8 mouse cellular contexts compared by ENCODE assay signal in the genomic region with DNA sequence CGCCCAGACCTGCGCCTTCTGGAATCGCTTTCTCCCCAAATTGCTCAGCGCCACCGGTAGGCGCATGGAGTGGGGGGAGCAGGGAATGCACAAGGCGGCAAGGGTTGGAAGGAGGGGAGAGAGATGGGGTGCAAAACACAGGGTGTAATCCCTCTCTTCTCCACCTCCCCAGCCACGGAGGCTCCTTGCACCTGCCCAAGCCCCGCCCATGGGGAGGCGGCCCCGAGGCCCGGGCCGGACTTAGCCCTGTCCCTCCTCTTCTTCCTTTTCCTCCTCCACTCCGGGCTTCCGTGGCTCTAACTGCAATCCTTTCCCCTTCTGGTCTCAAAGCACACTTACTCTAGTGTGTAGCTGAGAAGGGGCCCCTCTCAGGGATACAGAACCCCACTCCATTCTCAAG. TPM values are rescaled to one million over a fixed set of nuclear protein-coding genes. Genes with fewer than 3 reads are reported as not detected.
A peak's percentile ranks its signal among the peaks of the same experiment; 100 is the strongest.
DNase-seq lines count a peak whose midpoint lies in the region; ATAC-seq and TF ChIP-seq lines count a peak whose summit lies in the region.

No protein-coding gene starts in this region.

- H3K4me2 ChIP-seq in midbrain, embryonic 16.5 days (ENCODE audit: low read length) = peak overlapping the region; percentile 95

- H3K4me1 ChIP-seq in embryonic facial prominence, embryonic 10.5 days = peaks cover 47% of the 10 kb centered on the region
- no peaks in the 10 kb centered on the region for H3K4me1 ChIP-seq in heart, adult 2 months (ENCODE audit: control insufficient read depth, insufficient read depth, low read length)
- H3K4me1 ChIP-seq in kidney, adult 2 months (ENCODE audit: control insufficient read depth, insufficient read depth, low read length) = no peaks in the 10 kb centered on the region; the same call in 1 of the 2 replicates
- H3K4me1 ChIP-seq in midbrain, embryonic 16.5 days (ENCODE audit: control insufficient read depth, insufficient read depth, low read length) = peaks cover 18% of the 10 kb centered on the region

- peak overlapping the region; percentile 64 for H3K4me3 ChIP-seq in embryonic facial prominence, embryonic 10.5 days
- peak overlapping the region; percentile 65 for H3K4me3 ChIP-seq in heart, adult 2 months
- H3K4me3 ChIP-seq in kidney, adult 2 months (ENCODE audit: insufficient read depth, low read depth, low read length) = peak overlapping the region; percentile 79
- peak overlapping the region; percentile 55 for H3K4me3 ChIP-seq in midbrain, embryonic 16.5 days (ENCODE audit: low read depth, low read length)

- H3K79me2 ChIP-seq in heart, adult 2 months (replicated peaks; ENCODE audit: control insufficient read depth, insufficient read depth, low read length) = no peaks in the 10 kb centered on the region

- peaks cover 37% of the 10 kb centered on the region for H3K36me3 ChIP-seq in embryonic facial prominence, embryonic 10.5 days (replicated peaks)
- no peaks in the 10 kb centered on the region for H3K36me3 ChIP-seq in heart, adult 2 months (ENCODE audit: control insufficient read depth, insufficient read depth, low read length)
- H3K36me3 ChIP-seq in kidney, adult 2 months (ENCODE audit: control insufficient read depth, insufficient read depth, low read length) = no peaks in the 10 kb centered on the region
- peaks cover 22% of the 10 kb centered on the region for H3K36me3 ChIP-seq in midbrain, embryonic 16.5 days (ENCODE audit: control insufficient read depth, insufficient read depth, low read length)

- TF ChIP-seq EP300 in heart, adult 2 months (IDR thresholded peaks at IDR 0.05; ENCODE audit: insufficient read depth, low read depth, low read length) = no peak

- peak; percentile 34 for TF ChIP-seq CTCF in heart, adult 2 months (IDR thresholded peaks at IDR 0.05)
- peak; percentile 18; the same call in 1 of the 2 replicates for TF ChIP-seq CTCF in kidney, adult 2 months (conservative IDR thresholded peaks at IDR 0.05; ENCODE audit: insufficient read depth, insufficient read length, low read depth, low read length)

- intact Hi-C loops in heart, adult 2 months (cut with DNase I) = loop anchor here (2.0 kb wide), 2 partner anchors 18 to 88 kb away; no protein-coding TSS in a partner anchor

- DNase-seq in urinary bladder, adult 18-20 months (ENCODE audit: low spot score in 2 of 2) = peak; percentile 77 to 83
- no peak for DNase-seq in urinary bladder, postnatal 10 days (ENCODE audit: low spot score)
- DNase-seq in embryonic facial prominence, embryonic 10.5 days (ENCODE audit: low spot score) = peak; percentile 82
- peak; percentile 84 to 86 for DNase-seq in heart, adult 2 months
- peak; percentile 92 for DNase-seq in kidney, adult 2 months
- peak; percentile 94 for DNase-seq in liver
- DNase-seq in spleen, postnatal 4 days (ENCODE audit: low spot score in 2 of 2) = peak; percentile 89 to 92

- peak overlapping the region; percentile 35 for H3K9ac ChIP-seq in heart, adult 2 months (ENCODE audit: low read depth, low read length)
- H3K9ac ChIP-seq in midbrain, embryonic 16.5 days (ENCODE audit: low read depth, low read length) = peak overlapping the region; percentile 81

- H3K27ac ChIP-seq in embryonic facial prominence, embryonic 10.5 days (replicated peaks) = peak overlapping the region; percentile 85
- H3K27ac ChIP-seq in heart, adult 2 months = peak overlapping the region; percentile 83
- peak overlapping the region; percentile 85 for H3K27ac ChIP-seq in kidney, adult 2 months (ENCODE audit: insufficient read depth, low read depth, low read length)
- H3K27ac ChIP-seq in midbrain, embryonic 16.5 days (ENCODE audit: low read length) = peak overlapping the region; percentile 86

- TF ChIP-seq POLR2A in heart, adult 2 months (IDR thresholded peaks at IDR 0.05; ENCODE audit: insufficient read depth, low read depth, low read length) = peak; percentile 57; the same call in 1 of the 2 replicates
- TF ChIP-seq POLR2A in kidney, adult 2 months (IDR thresholded peaks at IDR 0.05; ENCODE audit: low read depth, low read length) = peak; percentile 11

- H3K27me3 ChIP-seq in embryonic facial prominence, embryonic 10.5 days (replicated peaks; ENCODE audit: low read depth, poor library complexity, severe bottlenecking) = peaks cover 51% of the 10 kb centered on the region
- H3K27me3 ChIP-seq in heart, adult 2 months (ENCODE audit: control insufficient read depth, insufficient read depth, low read length) = no peaks in the 10 kb centered on the region; the same call in 1 of the 2 replicates
- no peaks in the 10 kb centered on the region; the same call in 1 of the 2 replicates for H3K27me3 ChIP-seq in kidney, adult 2 months (replicated peaks; ENCODE audit: control insufficient read depth, insufficient read depth, low read length)
- H3K27me3 ChIP-seq in midbrain, embryonic 16.5 days (ENCODE audit: control insufficient read depth, insufficient read depth, low read depth, low read length) = 0 out of 2 replicates have a peak, but pooled peaks cover 4% of the 10 kb centered on the region

- no peak for ATAC-seq in midbrain, embryonic 16.5 days

- H3K9me3 ChIP-seq in embryonic facial prominence, embryonic 10.5 days = no peaks in the 10 kb centered on the region
- H3K9me3 ChIP-seq in midbrain, embryonic 16.5 days (replicated peaks; ENCODE audit: control insufficient read depth, low read length, poor library complexity, severe bottlenecking) = no peaks in the 10 kb centered on the region

- WGBS in embryonic facial prominence, embryonic 10.5 days = 1% methylated on average over 15 of the region's 15 CpGs
- 1% methylated on average over 15 of the region's 15 CpGs for WGBS in heart, adult 2 months
- under 1% methylated on average over 15 of the region's 15 CpGs for WGBS in kidney, adult 2 months
- WGBS in midbrain, embryonic 16.5 days = 0% methylated on average over 14 of the region's 15 CpGs

RNA-seq across cellular contexts. Expression of gene Ufsp1, which starts 1.1 kb away (rescaled TPM):
- polyA plus RNA-seq in embryonic facial prominence, embryonic 10.5 days (2016; fragmentation: Nextera tagmentation; extraction: Ambion mirVana) = 7.8 and 8.3 TPM in 2 replicates
- 1 to 10 TPM; 8.1 to 8.8 TPM for total RNA-seq in heart, adult 2 months (2021)
- 11.8 and 12.8 TPM in 2 replicates for polyA plus RNA-seq in heart, adult 2 months (2012; rRNA removed)
- 17.3 and 18.4 TPM in 2 replicates for polyA plus RNA-seq in kidney, adult 2 months (2012; rRNA removed)
- polyA plus RNA-seq in midbrain, embryonic 16.5 days (2015; fragmentation: Nextera tagmentation; extraction: Ambion mirVana) = 18.4 and 20.9 TPM in 2 replicates

RNA-seq across cellular contexts. Expression of gene Ache, which starts 6.0 kb away (rescaled TPM):
- polyA plus RNA-seq in embryonic facial prominence, embryonic 10.5 days (2016; fragmentation: Nextera tagmentation; extraction: Ambion mirVana) = 3.8 and 4.5 TPM in 2 replicates
- total RNA-seq in heart, adult 2 months (2021) = 1 to 10 TPM; 1.5 to 2.2 TPM
- polyA plus RNA-seq in heart, adult 2 months (2012; rRNA removed) = 3.5 and 4.9 TPM in 2 replicates
- 4.7 and 5.1 TPM in 2 replicates for polyA plus RNA-seq in kidney, adult 2 months (2012; rRNA removed)
- 46.5 and 65.9 TPM in 2 replicates for polyA plus RNA-seq in midbrain, embryonic 16.5 days (2015; fragmentation: Nextera tagmentation; extraction: Ambion mirVana)

RNA-seq across cellular contexts. Expression of gene Srrt, which starts 14.2 kb away (rescaled TPM):
- polyA plus RNA-seq in embryonic facial prominence, embryonic 10.5 days (2016; fragmentation: Nextera tagmentation; extraction: Ambion mirVana) = 191 and 214 TPM in 2 replicates
- 10 to 100 TPM; 60.5 to 66.4 TPM for total RNA-seq in heart, adult 2 months (2021)
- 63.9 and 74.2 TPM in 2 replicates for polyA plus RNA-seq in heart, adult 2 months (2012; rRNA removed)
- polyA plus RNA-seq in kidney, adult 2 months (2012; rRNA removed) = 83.0 and 86.9 TPM in 2 replicates
- polyA plus RNA-seq in midbrain, embryonic 16.5 days (2015; fragmentation: Nextera tagmentation; extraction: Ambion mirVana) = 97.2 and 103 TPM in 2 replicates

RNA-seq across cellular contexts. Expression of gene Trip6, which starts 20.9 kb away (rescaled TPM):
- 73.1 and 76.2 TPM in 2 replicates for polyA plus RNA-seq in embryonic facial prominence, embryonic 10.5 days (2016; fragmentation: Nextera tagmentation; extraction: Ambion mirVana)
- total RNA-seq in heart, adult 2 months (2021) = 10 to 100 TPM; 12.5 to 13.6 TPM
- polyA plus RNA-seq in heart, adult 2 months (2012; rRNA removed) = 23.5 and 24.2 TPM in 2 replicates
- 53.2 and 60.2 TPM in 2 replicates for polyA plus RNA-seq in kidney, adult 2 months (2012; rRNA removed)
- 13.1 TPM in 2 replicates for polyA plus RNA-seq in midbrain, embryonic 16.5 days (2015; fragmentation: Nextera tagmentation; extraction: Ambion mirVana)

RNA-seq across cellular contexts. Expression of gene Slc12a9, which starts 40.1 kb away (rescaled TPM):
- polyA plus RNA-seq in embryonic facial prominence, embryonic 10.5 days (2016; fragmentation: Nextera tagmentation; extraction: Ambion mirVana) = 12.6 and 13.4 TPM in 2 replicates
- total RNA-seq in heart, adult 2 months (2021) = 1 to 10 TPM; 1.7 to 2.2 TPM
- 6.0 and 8.9 TPM in 2 replicates for polyA plus RNA-seq in heart, adult 2 months (2012; rRNA removed)
- polyA plus RNA-seq in kidney, adult 2 months (2012; rRNA removed) = 21.6 and 25.9 TPM in 2 replicates
- polyA plus RNA-seq in midbrain, embryonic 16.5 days (2015; fragmentation: Nextera tagmentation; extraction: Ambion mirVana) = 26.8 and 27.3 TPM in 2 replicates
